Mouse (Mus musculus): ENCODE measurements at regions not wholly inside any gene's neighbourhood (a gene's known extent, or its start where the extent isn't known, plus 50 kb on each side); places are given as distances from the start of the nearest gene placed in this dataset.

GRCm38 (mm10) chr10:39218151-39218550, 54.6 kb upstream of the Ccn6 start:
- no peak for DNase-seq (ENCODE audit: low read depth)

GRCm38 (mm10) chr10:39216142-39216904, 52.7 kb upstream of the Ccn6 start:
- no peak for DNase-seq (ENCODE audit: low read depth)

DNA sequence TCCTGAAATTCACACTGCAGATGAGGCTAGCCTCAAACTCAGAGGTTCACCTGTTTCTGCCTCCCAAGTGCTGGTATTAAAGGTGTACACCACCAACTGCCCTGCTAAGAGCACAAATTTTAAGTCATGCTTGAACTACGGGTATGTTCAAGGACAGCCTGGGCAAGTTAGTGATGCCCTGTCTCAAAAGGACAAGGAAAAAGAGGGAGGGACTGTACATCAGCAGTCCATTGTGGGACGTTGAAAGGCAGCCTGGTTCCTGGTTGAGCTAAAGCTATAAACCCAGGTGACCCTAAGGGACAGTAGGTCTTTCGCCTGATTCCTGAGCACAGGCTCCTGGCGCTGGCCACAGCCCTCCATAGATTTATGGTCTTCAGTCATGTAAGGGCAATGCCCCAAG, 51.0 kb upstream of the Ccn6 start:
- DNase-seq (ENCODE audit: low read depth): no peak

Measured in fibroblast of lung, adult 2 months (primary cell).